Comparison of ENCODE assay signal across 11 mouse cellular contexts in genomic region chr6:45885486-45885885, GRCm38 (mm10).
"Had no signal": no experiment of that assay in that cellular context is flagged by ENCODE, and none has a peak within 500 bp of the region (broad histone marks: within the 10 kb centered on the region; RNA-seq: fewer than 3 reads in every experiment).

No protein-coding gene starts in this region.

- DNase-seq: right cerebral cortex, adult 18-20 months; right cerebral cortex, postnatal 14 days; right cerebral cortex, postnatal 25 days; right cerebral cortex, postnatal 4 days; spleen, adult 18-20 months; thymus, adult 18-20 months; thymus, adult 2 months; thymus, postnatal 14 days; thymus, postnatal 25 days; thymus, postnatal 36 days; thymus, postnatal 4 days had no signal
